Mouse (Mus musculus): ENCODE results near the gene Lamtor4. TPM values are rescaled to one million over a fixed set of nuclear protein-coding genes. Genes with fewer than 3 reads are reported as not detected.
"Not testable (repeated sequence)": the region's sequence is repeated elsewhere in the genome, so short reads cannot be mapped to it uniquely, and the experiment has no call there.

Lamtor4 gene
- 69.9 and 77.7 TPM in 2 replicates for polyA plus RNA-seq (2016; fragmentation: Nextera tagmentation; extraction: Ambion mirVana)

DNA sequence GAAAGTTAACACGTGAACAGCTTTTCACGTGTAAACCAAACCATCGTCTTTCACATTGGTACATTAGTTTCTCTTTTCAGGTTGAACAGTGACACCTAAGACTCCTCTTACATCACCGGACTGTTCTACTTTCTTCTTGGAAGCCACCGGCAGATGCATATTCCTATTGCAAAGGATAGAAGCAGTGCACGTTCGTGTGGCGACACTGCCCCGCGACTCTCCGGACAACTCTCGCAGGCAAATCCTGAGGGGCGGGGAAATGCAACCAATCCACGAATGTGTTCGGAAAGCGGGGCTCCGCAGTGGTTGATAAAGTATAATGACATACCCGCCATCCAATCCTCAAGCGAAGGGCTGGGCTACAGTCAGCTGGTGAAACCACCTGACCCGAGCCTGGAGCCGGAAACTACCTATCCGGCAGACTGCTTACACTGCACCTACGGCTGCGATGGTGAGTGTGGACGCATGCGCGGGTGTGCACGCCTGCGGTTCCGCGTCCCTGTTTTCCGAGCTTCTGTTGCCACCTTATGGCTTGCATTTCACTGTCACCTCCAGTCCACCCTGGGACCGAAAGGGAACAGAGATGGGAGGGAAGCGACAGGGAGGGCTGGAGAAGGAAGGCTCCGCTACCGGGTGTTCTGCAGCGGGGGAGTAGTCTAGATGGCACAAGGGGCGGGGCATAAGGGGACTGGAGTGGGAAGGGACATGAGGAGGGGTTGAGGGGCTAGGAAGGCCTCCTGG lies at the start of gene Lamtor4:
Gene Lamtor4 (plus strand): TSS at position 130 of the 741 bp plus-strand sequence.
- peak; percentile 99 for DNase-seq (ENCODE audit: low spot score)
- under 1% methylated on average over 38 of the region's 38 CpGs for WGBS
- Histone ChIP-seq H3K4me1 (peaks cover 38% of the 10 kb centered on the region), H3K4me3 (peak within 1 kb of the TSS; percentile 76), H3K27me3 (ENCODE audit: insufficient read depth, poor library complexity, severe bottlenecking) (no peaks in the 10 kb centered on the region), H3K36me3 (peaks cover 26% of the 10 kb centered on the region), H3K9me3 (no peaks in the 10 kb centered on the region), H3K27ac (peak within 1 kb of the TSS; percentile 87)

DNA sequence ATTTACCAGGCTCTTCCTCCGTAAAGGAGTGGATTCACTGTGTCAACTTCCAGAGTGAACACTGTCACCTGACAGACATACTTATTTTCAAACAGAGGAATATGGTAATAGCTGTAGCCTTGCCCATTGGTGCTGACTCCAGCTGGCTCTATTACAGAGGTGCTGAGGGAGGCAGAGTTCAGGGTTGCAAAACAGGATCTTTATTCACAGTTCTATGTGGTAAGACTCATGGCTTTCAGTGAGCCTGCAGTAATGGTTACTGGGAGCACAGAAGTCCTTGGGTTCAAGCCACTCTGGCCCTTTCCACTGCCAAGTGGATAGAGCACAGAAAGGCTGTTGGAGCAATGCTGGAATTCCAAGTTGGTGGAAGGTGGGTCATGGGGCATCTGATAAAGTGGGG lies 48.0 kb upstream of the Lamtor4 start:
- H3K4me3 ChIP-seq = no peak overlapping the region
- no peaks in the 10 kb centered on the region for H3K27me3 ChIP-seq (ENCODE audit: insufficient read depth, poor library complexity, severe bottlenecking)
- no peak for DNase-seq (ENCODE audit: low spot score)
- H3K27ac ChIP-seq = no peak overlapping the region
- no peaks in the 10 kb centered on the region for H3K4me1 ChIP-seq
- H3K36me3 ChIP-seq = no peaks in the 10 kb centered on the region
- 0 out of 2 replicates have a peak, but pooled peaks cover 4% of the 10 kb centered on the region for H3K9me3 ChIP-seq
- 68% methylated on average over 1 of the region's 1 CpGs for WGBS

DNA sequence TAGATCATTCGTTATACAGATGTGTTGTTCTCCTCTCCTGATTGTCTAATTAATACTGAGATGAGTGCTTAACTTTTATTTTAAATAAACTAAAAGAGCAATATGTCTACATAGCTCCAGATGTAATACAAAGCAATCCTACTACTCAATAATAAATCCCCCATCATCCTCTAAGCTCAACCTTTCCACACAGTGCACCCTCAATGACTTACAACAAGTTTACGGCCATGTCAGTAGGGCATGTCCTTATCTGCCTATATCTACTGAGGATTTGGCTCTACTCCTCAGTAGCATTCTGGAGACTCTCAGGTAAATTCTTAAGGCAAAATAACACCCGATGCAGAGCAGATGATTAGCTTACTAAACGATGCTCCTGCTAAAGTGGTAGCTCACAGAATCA lies 47.4 kb upstream of the Lamtor4 start:
- Histone ChIP-seq H3K4me3 (no peak overlapping the region), H3K9me3 (0 out of 2 replicates have a peak, but pooled peaks cover 4% of the 10 kb centered on the region), H3K27me3 (ENCODE audit: insufficient read depth, poor library complexity, severe bottlenecking) (no peaks in the 10 kb centered on the region), H3K4me1 (no peaks in the 10 kb centered on the region), H3K36me3 (no peaks in the 10 kb centered on the region), H3K27ac (no peak overlapping the region)
- 76% methylated on average over 4 of the region's 4 CpGs for WGBS
- DNase-seq (ENCODE audit: low spot score) = no peak

DNA sequence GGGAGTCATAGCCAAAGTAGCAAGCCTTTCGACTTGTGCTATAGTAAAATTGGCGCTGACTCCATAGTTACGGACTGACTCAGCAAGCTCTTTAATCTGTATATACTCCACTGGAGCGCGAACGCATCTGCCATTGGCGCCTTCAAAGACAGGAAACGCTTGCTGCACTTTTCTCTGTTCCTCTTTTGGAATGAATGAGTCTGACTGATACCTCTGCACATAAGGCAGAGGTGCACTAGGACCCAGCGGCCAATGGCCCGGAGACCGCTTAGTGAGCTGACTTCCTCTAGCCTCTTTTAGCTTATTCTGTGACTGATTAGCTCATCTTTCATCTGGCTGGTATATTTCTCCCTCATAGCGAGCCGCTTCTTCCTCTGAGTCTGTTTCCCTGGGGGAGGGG lies 38.6 kb upstream of the Lamtor4 start:
- H3K9me3 ChIP-seq = peaks cover 11% of the 10 kb centered on the region
- WGBS = 91% methylated on average over 13 of the region's 13 CpGs
- not testable (repeated sequence) for H3K4me1 ChIP-seq; H3K4me3 ChIP-seq; H3K36me3 ChIP-seq; DNase-seq (ENCODE audit: low spot score); H3K27me3 ChIP-seq (ENCODE audit: insufficient read depth, poor library complexity, severe bottlenecking); H3K27ac ChIP-seq

DNA sequence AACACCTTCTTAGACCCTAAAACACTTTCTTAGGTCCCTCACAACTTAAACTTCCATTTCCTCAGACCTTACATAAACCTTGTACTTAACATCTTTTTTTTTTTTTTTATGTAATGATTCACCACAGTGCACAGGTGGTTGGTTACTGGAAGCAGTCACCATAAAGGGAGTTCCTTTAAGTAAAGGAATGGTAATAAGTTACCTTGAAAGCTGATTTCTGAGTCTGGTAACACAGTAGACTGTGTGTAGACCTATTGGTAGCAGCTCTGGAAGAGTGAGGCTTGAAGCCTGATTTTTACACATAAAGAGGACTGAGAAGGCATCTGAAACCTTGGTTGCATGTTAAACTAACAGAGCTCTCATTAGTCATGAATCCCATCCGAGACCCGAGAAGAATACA lies 35.4 kb upstream of the Lamtor4 start:
- H3K4me3 ChIP-seq = no peak overlapping the region
- no peaks in the 10 kb centered on the region for H3K4me1 ChIP-seq
- no peaks in the 10 kb centered on the region for H3K36me3 ChIP-seq
- DNase-seq (ENCODE audit: low spot score) = no peak
- no peak overlapping the region for H3K27ac ChIP-seq
- 65% methylated on average over 2 of the region's 2 CpGs for WGBS
- no peaks in the 10 kb centered on the region for H3K27me3 ChIP-seq (ENCODE audit: insufficient read depth, poor library complexity, severe bottlenecking)
- H3K9me3 ChIP-seq = peaks cover 11% of the 10 kb centered on the region

DNA sequence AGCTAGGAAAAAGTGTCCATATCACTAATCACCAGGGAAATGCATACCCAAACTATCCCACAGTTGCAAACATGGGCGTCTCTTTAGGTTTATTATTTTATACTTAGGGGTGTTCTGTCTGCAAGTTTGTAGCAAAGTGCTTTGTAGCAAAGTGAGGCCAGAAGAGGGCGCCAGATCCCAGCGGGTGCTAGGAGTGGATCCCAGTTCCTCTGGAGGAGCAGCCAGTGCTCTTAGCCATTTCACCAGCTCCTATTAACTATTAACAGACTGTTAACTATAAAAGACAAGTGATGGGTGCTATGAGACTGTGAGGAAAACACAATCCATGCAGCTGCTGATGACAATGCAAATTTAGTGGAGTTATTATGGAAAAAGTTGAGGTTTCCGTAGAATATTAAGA lies 33.2 kb upstream of the Lamtor4 start:
- 23% methylated on average over 4 of the region's 4 CpGs for WGBS

DNA sequence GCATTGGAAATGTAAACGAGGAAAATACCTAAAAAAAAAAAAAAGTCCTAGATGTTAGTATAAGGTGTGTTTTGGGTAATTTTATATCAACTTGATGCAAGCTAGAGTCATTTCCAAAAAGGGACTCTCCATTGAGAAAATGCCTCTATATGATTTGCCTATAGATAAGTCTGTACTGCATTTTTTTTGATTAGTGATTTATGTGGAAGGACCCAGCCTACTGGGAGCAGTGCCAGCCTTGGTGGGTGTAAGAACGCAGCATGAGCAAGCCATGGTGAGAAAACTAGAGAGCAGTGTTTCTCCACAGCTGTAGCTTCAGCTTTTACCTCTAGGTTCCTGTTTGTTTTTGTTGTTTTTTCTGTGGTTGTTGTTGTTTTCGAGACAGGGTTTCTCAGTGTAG lies 32.0 kb upstream of the Lamtor4 start:
- H3K9me3 ChIP-seq = no peaks in the 10 kb centered on the region
- H3K27me3 ChIP-seq (ENCODE audit: insufficient read depth, poor library complexity, severe bottlenecking) = no peaks in the 10 kb centered on the region
- WGBS = 56% methylated on average over 3 of the region's 3 CpGs
- H3K27ac ChIP-seq = no peak overlapping the region
- H3K4me3 ChIP-seq = no peak overlapping the region
- H3K36me3 ChIP-seq = no peaks in the 10 kb centered on the region
- DNase-seq (ENCODE audit: low spot score) = no peak
- no peaks in the 10 kb centered on the region for H3K4me1 ChIP-seq

More for the DNA sequence above, 33.2 kb upstream of the Lamtor4 start:
- Histone ChIP-seq H3K36me3 (no peaks in the 10 kb centered on the region), H3K27me3 (ENCODE audit: insufficient read depth, poor library complexity, severe bottlenecking) (no peaks in the 10 kb centered on the region), H3K27ac (no peak overlapping the region), H3K4me1 (no peaks in the 10 kb centered on the region), H3K9me3 (no peaks in the 10 kb centered on the region), H3K4me3 (no peak overlapping the region)
- DNase-seq (ENCODE audit: low spot score) = peak; percentile 80

DNA sequence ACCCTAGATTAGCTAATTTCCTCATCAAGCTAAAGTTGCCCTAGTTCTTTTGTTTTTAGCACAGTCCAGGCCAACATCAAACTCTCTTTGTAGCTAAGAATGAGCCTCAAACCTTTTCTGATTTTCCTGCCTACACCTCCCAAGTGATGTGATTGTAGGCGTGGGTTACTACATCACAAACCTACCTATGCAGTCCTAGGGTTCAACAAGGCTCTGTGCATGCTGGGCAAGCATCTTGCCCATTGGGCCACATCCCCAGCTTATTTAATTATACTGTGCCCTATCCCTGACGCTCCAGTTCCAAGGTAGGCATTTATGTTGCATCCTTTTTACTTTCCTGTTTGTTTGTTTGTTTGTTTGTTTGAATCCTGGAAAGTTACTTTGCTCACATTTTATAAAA lies 29.6 kb upstream of the Lamtor4 start, which contains the start of gene Nxpe5:
Gene Nxpe5 (plus strand): TSS at position 199 of the 400 bp plus-strand sequence.
- no peak within 1 kb of the TSS for H3K4me3 ChIP-seq
- H3K4me1 ChIP-seq = no peaks in the 10 kb centered on the region
- no peaks in the 10 kb centered on the region for H3K36me3 ChIP-seq
- H3K27me3 ChIP-seq (ENCODE audit: insufficient read depth, poor library complexity, severe bottlenecking) = no peaks in the 10 kb centered on the region
- DNase-seq (ENCODE audit: low spot score) = no peak
- no peaks in the 10 kb centered on the region for H3K9me3 ChIP-seq
- WGBS = 51% methylated on average over 2 of the region's 2 CpGs
- H3K27ac ChIP-seq = no peak within 1 kb of the TSS

DNA sequence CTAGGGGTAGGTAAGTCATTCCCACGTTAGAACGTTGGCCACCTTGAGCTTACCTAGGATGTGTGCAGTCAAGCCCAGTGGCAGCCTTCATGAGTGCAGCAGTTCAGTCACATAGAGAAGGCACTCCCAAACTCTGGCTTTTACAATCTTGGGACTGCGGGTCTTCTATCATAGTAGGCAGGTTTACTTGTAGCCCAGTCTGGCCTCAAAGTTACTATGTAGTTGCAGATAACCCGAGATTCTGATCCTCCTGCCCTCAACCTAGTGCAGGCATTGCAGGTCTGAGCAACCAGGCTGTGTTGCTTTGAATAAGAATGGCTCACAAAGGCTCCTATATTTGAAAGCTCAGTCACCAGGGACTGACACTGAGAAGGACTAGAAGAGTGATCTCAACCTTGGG lies 28.8 kb upstream of the Lamtor4 start:
- H3K27ac ChIP-seq = no peak overlapping the region
- H3K27me3 ChIP-seq (ENCODE audit: insufficient read depth, poor library complexity, severe bottlenecking) = no peaks in the 10 kb centered on the region
- no peaks in the 10 kb centered on the region for H3K4me1 ChIP-seq
- WGBS = 74% methylated on average over 4 of the region's 4 CpGs
- H3K4me3 ChIP-seq = no peak overlapping the region
- no peaks in the 10 kb centered on the region for H3K9me3 ChIP-seq
- no peaks in the 10 kb centered on the region for H3K36me3 ChIP-seq
- DNase-seq (ENCODE audit: low spot score) = no peak

DNA sequence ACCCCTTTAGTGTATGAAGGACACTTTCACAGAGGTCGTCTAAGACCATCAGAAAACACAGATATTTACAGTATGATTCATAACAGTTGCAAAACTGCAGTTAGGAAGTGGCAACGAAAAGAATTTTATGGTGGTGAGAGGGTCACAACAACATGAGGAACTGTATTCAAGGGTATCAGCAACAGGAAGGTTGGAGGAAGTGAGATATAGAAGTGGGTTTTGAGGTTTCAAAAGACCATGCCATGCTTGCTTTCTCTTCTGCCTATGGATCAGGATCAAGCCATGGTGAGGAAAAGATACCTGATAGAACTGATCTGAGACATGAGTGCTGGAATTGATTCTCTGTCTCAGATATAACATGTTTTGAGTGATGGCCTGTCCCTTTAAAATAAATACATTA lies 27.9 kb upstream of the Lamtor4 start:
- WGBS = 49% methylated on average over 2 of the region's 2 CpGs
- Histone ChIP-seq H3K36me3 (no peaks in the 10 kb centered on the region), H3K27me3 (ENCODE audit: insufficient read depth, poor library complexity, severe bottlenecking) (no peaks in the 10 kb centered on the region)

DNA sequence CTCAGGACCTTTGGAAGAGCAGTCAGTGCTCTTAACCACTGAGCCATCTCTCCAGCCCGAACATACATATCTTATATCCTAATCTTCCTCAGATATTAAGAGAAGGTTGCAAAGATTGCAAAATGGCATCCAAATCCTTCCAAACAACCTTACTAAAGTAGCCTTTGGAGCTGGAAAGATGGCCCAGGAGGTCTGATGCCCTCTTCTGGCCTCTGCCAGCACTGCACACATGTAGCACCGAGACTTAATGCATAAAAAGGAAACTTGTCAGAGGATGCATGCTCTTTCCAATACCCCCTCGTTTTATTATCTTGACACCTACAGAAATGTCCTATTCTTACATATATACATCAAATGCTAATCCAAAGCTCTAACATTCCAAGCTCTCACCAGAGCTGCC lies 27.3 kb upstream of the Lamtor4 start:
- no peaks in the 10 kb centered on the region for H3K9me3 ChIP-seq
- no peaks in the 10 kb centered on the region for H3K27me3 ChIP-seq (ENCODE audit: insufficient read depth, poor library complexity, severe bottlenecking)
- no peaks in the 10 kb centered on the region for H3K4me1 ChIP-seq
- H3K36me3 ChIP-seq = no peaks in the 10 kb centered on the region
- DNase-seq (ENCODE audit: low spot score) = no peak
- WGBS = 50% methylated on average over 3 of the region's 3 CpGs
- no peak overlapping the region for H3K27ac ChIP-seq
- H3K4me3 ChIP-seq = no peak overlapping the region

More for the DNA sequence above, 27.9 kb upstream of the Lamtor4 start:
- H3K27ac ChIP-seq = no peak overlapping the region
- H3K9me3 ChIP-seq = no peaks in the 10 kb centered on the region
- no peak overlapping the region for H3K4me3 ChIP-seq
- H3K4me1 ChIP-seq = no peaks in the 10 kb centered on the region
- no peak for DNase-seq (ENCODE audit: low spot score)

DNA sequence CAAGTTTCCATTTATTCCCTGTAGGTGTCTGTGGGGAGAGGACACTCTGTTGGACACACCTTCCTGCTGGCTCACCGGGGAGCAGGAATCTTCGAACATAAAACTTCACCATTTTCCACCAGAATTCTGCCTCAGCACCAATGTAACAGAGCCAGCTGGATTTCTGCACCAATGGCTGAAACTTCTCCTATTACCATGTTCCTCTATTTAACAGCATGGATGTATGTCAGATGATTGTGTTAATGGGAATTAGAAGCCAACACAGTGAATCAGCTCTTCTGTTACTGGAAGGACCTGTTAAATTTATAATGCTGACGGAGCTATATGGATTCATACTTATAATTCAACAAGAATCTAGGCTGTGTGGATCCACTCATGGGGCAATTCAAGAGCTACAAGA lies 25.8 kb upstream of the Lamtor4 start:
- no peak overlapping the region for H3K27ac ChIP-seq
- no peaks in the 10 kb centered on the region for H3K27me3 ChIP-seq (ENCODE audit: insufficient read depth, poor library complexity, severe bottlenecking)
- no peak overlapping the region for H3K4me3 ChIP-seq
- WGBS = 83% methylated on average over 3 of the region's 3 CpGs
- no peak for DNase-seq (ENCODE audit: low spot score)
- H3K9me3 ChIP-seq = no peaks in the 10 kb centered on the region
- no peaks in the 10 kb centered on the region for H3K4me1 ChIP-seq
- no peaks in the 10 kb centered on the region for H3K36me3 ChIP-seq

DNA sequence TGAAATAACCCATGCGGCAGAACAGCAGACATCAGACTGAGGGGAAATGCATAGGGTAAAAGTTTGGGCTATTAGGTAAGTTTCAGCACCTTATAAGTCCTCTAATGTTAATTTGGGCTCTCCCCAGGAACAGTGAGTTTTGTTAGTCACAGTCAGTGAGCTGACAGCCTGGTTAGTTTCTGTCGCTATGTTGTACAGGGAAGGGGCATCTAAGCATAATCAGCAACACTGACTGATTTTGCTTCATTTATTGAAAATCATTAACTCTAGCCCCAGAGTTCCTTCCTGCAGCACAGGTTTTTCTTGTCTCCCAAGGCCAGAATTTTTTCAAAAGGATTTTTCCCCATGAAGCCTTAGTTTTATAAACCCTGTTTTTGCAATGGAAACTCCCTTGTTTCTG lies 21.5 kb upstream of the Lamtor4 start:
- Histone ChIP-seq H3K27ac (no peak overlapping the region), H3K9me3 (no peaks in the 10 kb centered on the region), H3K4me1 (no peaks in the 10 kb centered on the region), H3K4me3 (no peak overlapping the region), H3K36me3 (no peaks in the 10 kb centered on the region), H3K27me3 (ENCODE audit: insufficient read depth, poor library complexity, severe bottlenecking) (no peaks in the 10 kb centered on the region)
- DNase-seq (ENCODE audit: low spot score) = no peak
- 81% methylated on average over 2 of the region's 2 CpGs for WGBS

DNA sequence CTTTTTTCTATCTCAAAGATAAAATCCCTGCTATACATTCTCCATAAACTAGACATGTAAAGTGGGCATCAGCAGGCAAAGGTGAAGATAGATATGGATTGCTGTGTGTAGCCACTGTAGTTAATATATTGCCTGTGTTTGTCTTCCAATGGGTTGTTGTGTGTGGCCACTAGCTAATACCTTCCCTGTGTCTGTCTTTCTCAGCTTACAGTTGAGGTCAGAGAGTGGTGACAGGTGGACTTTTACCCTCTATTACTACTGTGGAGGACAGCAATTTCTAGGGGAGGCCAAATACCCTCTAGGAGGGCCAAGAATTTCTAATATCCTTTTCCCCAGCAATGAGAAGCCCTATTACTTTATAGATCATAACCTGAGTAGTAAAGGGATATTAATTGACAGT lies 21.1 kb upstream of the Lamtor4 start:
- no peaks in the 10 kb centered on the region for H3K9me3 ChIP-seq
- H3K27me3 ChIP-seq (ENCODE audit: insufficient read depth, poor library complexity, severe bottlenecking) = no peaks in the 10 kb centered on the region

More for the DNA sequence above, 21.1 kb upstream of the Lamtor4 start:
- no peak overlapping the region for H3K4me3 ChIP-seq
- H3K36me3 ChIP-seq = no peaks in the 10 kb centered on the region
- no peak for DNase-seq (ENCODE audit: low spot score)
- H3K4me1 ChIP-seq = no peaks in the 10 kb centered on the region
- H3K27ac ChIP-seq = no peak overlapping the region
